Mouse (Mus musculus): Measurements from ENCODE around the gene Gucd1. TPM values are rescaled to one million over a fixed set of nuclear protein-coding genes. Genes with fewer than 3 reads are reported as not detected.
"Not testable (repeated sequence)": the region's sequence is repeated elsewhere in the genome, so short reads cannot be mapped to it uniquely, and the experiment has no call there.

Gene Gucd1
- polyA plus RNA-seq, 1 experiment = 49.1 TPM

GRCm38 (mm10) chr10:75462728-75463127 lies 55.0 kb downstream of the Gucd1 start:
- TF ChIP-seq CTCF (IDR thresholded peaks at IDR 0.05; ENCODE audit: insufficient read depth, low read length) (no peak), POLR2A (IDR thresholded peaks at IDR 0.05; ENCODE audit: borderline replicate concordance, extremely low read depth, low read depth, low read length) (no peak)
- H3K4me1 ChIP-seq (ENCODE audit: control insufficient read depth, insufficient read depth, low read length) = peaks cover 2% of the 10 kb centered on the region; the same call in 1 of the 2 replicates
- no peak overlapping the region for H3K4me3 ChIP-seq (replicated peaks; ENCODE audit: extremely low read depth, low read depth, low read length)
- DNase-seq = no peak
- 83% methylated on average over 3 of the region's 3 CpGs for WGBS

GRCm38 (mm10) chr10:75458329-75458728 lies 59.4 kb downstream of the Gucd1 start:
- H3K4me1 ChIP-seq (ENCODE audit: control insufficient read depth, insufficient read depth, low read length) = peaks cover 3% of the 10 kb centered on the region
- TF ChIP-seq CTCF (IDR thresholded peaks at IDR 0.05; ENCODE audit: insufficient read depth, low read length) = no peak
- no peak for TF ChIP-seq POLR2A (IDR thresholded peaks at IDR 0.05; ENCODE audit: borderline replicate concordance, extremely low read depth, low read depth, low read length)
- 68% methylated on average over 4 of the region's 4 CpGs for WGBS
- DNase-seq = no peak
- no peak overlapping the region for H3K4me3 ChIP-seq (replicated peaks; ENCODE audit: extremely low read depth, low read depth, low read length)

GRCm38 (mm10) chr10:75457852-75458251 lies 59.9 kb downstream of the Gucd1 start:
- Histone ChIP-seq H3K4me3 (replicated peaks; ENCODE audit: extremely low read depth, low read depth, low read length) (no peak overlapping the region), H3K4me1 (ENCODE audit: control insufficient read depth, insufficient read depth, low read length) (peaks cover 3% of the 10 kb centered on the region)
- DNase-seq = no peak
- TF ChIP-seq POLR2A (IDR thresholded peaks at IDR 0.05; ENCODE audit: borderline replicate concordance, extremely low read depth, low read depth, low read length) (no peak), CTCF (IDR thresholded peaks at IDR 0.05; ENCODE audit: insufficient read depth, low read length) (no peak)
- WGBS = 60% methylated on average over 1 of the region's 1 CpGs

- not testable (repeated sequence) for H3K4me3 ChIP-seq (replicated peaks; ENCODE audit: extremely low read depth, low read depth, low read length); H3K4me1 ChIP-seq (ENCODE audit: control insufficient read depth, insufficient read depth, low read length); DNase-seq
- WGBS = 37% methylated on average over 14 of the region's 18 CpGs
These were observed 61.5 kb downstream of the Gucd1 start for GRCm38 (mm10) chr10:75456061-75456831.

- H3K4me1 ChIP-seq (ENCODE audit: control insufficient read depth, insufficient read depth, low read length) = peaks cover 7% of the 10 kb centered on the region
- no peak overlapping the region for H3K4me3 ChIP-seq (replicated peaks; ENCODE audit: extremely low read depth, low read depth, low read length)
- TF ChIP-seq POLR2A (IDR thresholded peaks at IDR 0.05; ENCODE audit: borderline replicate concordance, extremely low read depth, low read depth, low read length) (no peak), CTCF (IDR thresholded peaks at IDR 0.05; ENCODE audit: insufficient read depth, low read length) (no peak)
- WGBS = 16% methylated on average over 10 of the region's 10 CpGs
- DNase-seq = no peak
These were observed 66.6 kb downstream of the Gucd1 start for GRCm38 (mm10) chr10:75451036-75451786.

GRCm38 (mm10) chr10:75450331-75450730 lies 67.4 kb downstream of the Gucd1 start:
- WGBS = 90% methylated on average over 8 of the region's 8 CpGs
- H3K4me1 ChIP-seq (ENCODE audit: control insufficient read depth, insufficient read depth, low read length) = peaks cover 5% of the 10 kb centered on the region; the same call in 1 of the 2 replicates
- DNase-seq = no peak
- no peak for TF ChIP-seq CTCF (IDR thresholded peaks at IDR 0.05; ENCODE audit: insufficient read depth, low read length)
- no peak overlapping the region for H3K4me3 ChIP-seq (replicated peaks; ENCODE audit: extremely low read depth, low read depth, low read length)

- no peak for DNase-seq
- 70% methylated on average over 6 of the region's 6 CpGs for WGBS
- TF ChIP-seq CTCF (IDR thresholded peaks at IDR 0.05; ENCODE audit: insufficient read depth, low read length) = no peak
- no peak for TF ChIP-seq POLR2A (IDR thresholded peaks at IDR 0.05; ENCODE audit: borderline replicate concordance, extremely low read depth, low read depth, low read length)
- Histone ChIP-seq H3K4me1 (ENCODE audit: control insufficient read depth, insufficient read depth, low read length) (peaks cover 5% of the 10 kb centered on the region; the same call in 1 of the 2 replicates), H3K4me3 (replicated peaks; ENCODE audit: extremely low read depth, low read depth, low read length) (no peak overlapping the region)
These were observed 68.9 kb downstream of the Gucd1 start for GRCm38 (mm10) chr10:75448806-75449420.

- no peak for DNase-seq
- H3K4me1 ChIP-seq (ENCODE audit: control insufficient read depth, insufficient read depth, low read length) = peaks cover 5% of the 10 kb centered on the region; the same call in 1 of the 2 replicates
- 77% methylated on average over 11 of the region's 11 CpGs for WGBS
- H3K4me3 ChIP-seq (replicated peaks; ENCODE audit: extremely low read depth, low read depth, low read length) = no peak overlapping the region
- no peak for TF ChIP-seq POLR2A (IDR thresholded peaks at IDR 0.05; ENCODE audit: borderline replicate concordance, extremely low read depth, low read depth, low read length)
- no peak for TF ChIP-seq CTCF (IDR thresholded peaks at IDR 0.05; ENCODE audit: insufficient read depth, low read length)
These were observed 70.3 kb downstream of the Gucd1 start for GRCm38 (mm10) chr10:75447489-75447888.

- H3K4me1 ChIP-seq (ENCODE audit: control insufficient read depth, insufficient read depth, low read length) = peaks cover 3% of the 10 kb centered on the region; the same call in 1 of the 2 replicates
- no peak overlapping the region for H3K4me3 ChIP-seq (replicated peaks; ENCODE audit: extremely low read depth, low read depth, low read length)
- DNase-seq = no peak
- TF ChIP-seq CTCF (IDR thresholded peaks at IDR 0.05; ENCODE audit: insufficient read depth, low read length) = no peak
- no peak for TF ChIP-seq POLR2A (IDR thresholded peaks at IDR 0.05; ENCODE audit: borderline replicate concordance, extremely low read depth, low read depth, low read length)
- 48% methylated on average over 13 of the region's 13 CpGs for WGBS
These were observed 71.2 kb downstream of the Gucd1 start for GRCm38 (mm10) chr10:75446501-75447083.
